Mouse (Mus musculus): ENCODE results near the gene Shank2. TPM values are rescaled to one million over a fixed set of nuclear protein-coding genes. Genes with fewer than 3 reads are reported as not detected.

Shank2 gene
- polyA plus RNA-seq, 1 experiment from 2014 or later = 0.54 TPM

DNA sequence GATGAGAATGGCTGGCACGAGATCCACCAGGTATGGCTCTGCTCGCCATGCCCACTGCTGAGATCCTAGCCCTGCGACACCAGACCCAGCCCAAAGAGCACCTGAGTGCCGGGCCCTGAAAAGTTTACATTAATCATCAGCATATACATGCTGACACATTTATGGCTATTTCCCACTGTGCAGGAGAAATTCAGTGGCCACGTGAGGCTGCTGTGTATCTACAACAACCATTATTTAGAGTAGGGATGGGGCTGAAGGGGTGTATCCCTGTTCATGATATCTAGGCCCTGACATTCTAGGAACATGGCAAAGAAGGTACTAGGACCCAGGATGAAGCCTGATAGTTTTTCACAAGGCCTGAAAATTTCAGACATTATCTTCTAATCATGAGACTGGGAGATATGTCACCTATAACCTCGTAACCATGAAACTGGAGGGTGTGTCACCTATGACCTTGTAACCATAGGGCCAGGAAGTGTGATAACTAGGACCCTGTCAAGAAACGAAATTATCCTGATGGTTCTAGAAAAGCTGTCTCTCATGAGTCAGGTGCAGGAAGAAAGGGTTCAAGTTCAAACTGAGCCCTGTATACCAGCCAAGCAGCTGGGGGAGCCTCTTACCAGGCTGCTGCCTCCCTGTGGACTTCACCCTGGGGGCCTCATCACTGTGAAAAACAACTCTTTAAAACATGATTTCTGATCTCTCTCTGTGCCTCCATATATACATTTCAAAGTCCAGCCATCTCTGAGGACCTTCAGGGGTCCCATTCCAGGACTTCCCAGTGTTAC lies 68.6 kb downstream of the Shank2 start:
- ATAC-seq (ENCODE audit: insufficient read depth) = no peak
- no peak overlapping the region for H3K4me2 ChIP-seq
- H3K9ac ChIP-seq = no peak overlapping the region
- no peak overlapping the region for H3K4me3 ChIP-seq (replicated peaks)
- H3K27ac ChIP-seq (replicated peaks) = no peak overlapping the region
- 51% methylated on average over 7 of the region's 7 CpGs for WGBS (ENCODE audit: insufficient replicate concordance)
- no peaks in the 10 kb centered on the region for H3K27me3 ChIP-seq
- no peaks in the 10 kb centered on the region for H3K9me3 ChIP-seq (replicated peaks)
- no peaks in the 10 kb centered on the region for H3K4me1 ChIP-seq (replicated peaks)
- H3K36me3 ChIP-seq (replicated peaks) = no peaks in the 10 kb centered on the region

GRCm38 (mm10) chr7:144072219-144072618 lies 70.5 kb downstream of the Shank2 start:
- WGBS (ENCODE audit: insufficient replicate concordance) = 24% methylated on average over 1 of the region's 1 CpGs

DNA sequence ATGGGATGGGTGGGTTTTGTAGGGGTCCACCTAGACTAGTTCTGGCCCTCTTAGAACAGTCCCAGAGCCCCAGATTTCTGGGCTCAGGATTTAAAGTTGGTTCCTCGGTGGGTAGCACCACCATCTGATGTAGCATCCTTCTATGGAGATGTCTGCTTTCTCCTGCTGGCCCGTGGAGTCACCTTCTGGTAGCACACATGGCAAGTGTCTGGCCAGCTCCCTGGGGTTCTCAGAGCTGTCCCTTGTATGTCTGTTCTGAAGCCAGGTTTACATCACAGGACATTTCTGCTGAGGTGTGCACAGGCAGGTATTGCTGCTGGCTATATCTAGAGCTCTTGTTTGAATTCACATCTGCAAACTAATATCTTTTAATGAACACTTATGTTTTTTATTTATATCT lies 71.1 kb downstream of the Shank2 start:
- no peak for ATAC-seq (ENCODE audit: insufficient read depth)

More at GRCm38 (mm10) chr7:144072219-144072618, 70.5 kb downstream of the Shank2 start:
- ATAC-seq (ENCODE audit: insufficient read depth) = no peak
- no peak overlapping the region for H3K27ac ChIP-seq (replicated peaks)
- no peaks in the 10 kb centered on the region for H3K9me3 ChIP-seq (replicated peaks)
- no peak overlapping the region for H3K4me2 ChIP-seq
- H3K9ac ChIP-seq = no peak overlapping the region
- no peaks in the 10 kb centered on the region for H3K4me1 ChIP-seq (replicated peaks)
- H3K4me3 ChIP-seq (replicated peaks) = no peak overlapping the region
- no peaks in the 10 kb centered on the region for H3K36me3 ChIP-seq (replicated peaks)
- no peaks in the 10 kb centered on the region for H3K27me3 ChIP-seq

DNA sequence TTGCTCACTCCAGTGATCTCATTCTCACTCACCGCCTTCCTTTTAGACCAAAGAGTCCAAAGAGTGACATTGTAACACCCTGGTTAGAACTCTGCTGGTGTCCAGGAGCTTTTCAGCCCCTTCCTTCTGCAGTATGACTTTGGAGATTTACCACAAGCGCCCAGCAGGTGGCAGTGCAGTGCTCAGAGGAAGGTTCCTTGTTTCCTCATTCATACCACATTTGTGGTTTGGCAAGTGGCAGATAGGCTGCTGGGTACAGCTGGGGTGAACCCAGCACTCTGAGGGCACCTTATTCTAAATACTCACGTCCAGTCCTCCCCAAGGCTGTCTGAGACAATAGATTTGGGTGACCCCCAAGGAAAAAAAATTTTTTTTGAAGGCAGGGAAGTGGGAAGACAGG lies 73.0 kb downstream of the Shank2 start:
- ATAC-seq (ENCODE audit: insufficient read depth) = no peak
- H3K9ac ChIP-seq = no peak overlapping the region
- H3K36me3 ChIP-seq (replicated peaks) = no peaks in the 10 kb centered on the region
- no peaks in the 10 kb centered on the region for H3K9me3 ChIP-seq (replicated peaks)
- WGBS (ENCODE audit: insufficient replicate concordance) = 14% methylated on average over 3 of the region's 3 CpGs
- no peaks in the 10 kb centered on the region for H3K4me1 ChIP-seq (replicated peaks)
- H3K27me3 ChIP-seq = no peaks in the 10 kb centered on the region
- H3K4me2 ChIP-seq = no peak overlapping the region
- no peak overlapping the region for H3K4me3 ChIP-seq (replicated peaks)
- no peak overlapping the region for H3K27ac ChIP-seq (replicated peaks)

More for the DNA sequence above, 71.1 kb downstream of the Shank2 start:
- 61% methylated on average over 2 of the region's 2 CpGs for WGBS (ENCODE audit: insufficient replicate concordance)
- Histone ChIP-seq H3K27ac (replicated peaks) (no peak overlapping the region), H3K4me3 (replicated peaks) (no peak overlapping the region), H3K36me3 (replicated peaks) (no peaks in the 10 kb centered on the region), H3K9ac (no peak overlapping the region), H3K4me2 (no peak overlapping the region), H3K27me3 (no peaks in the 10 kb centered on the region), H3K4me1 (replicated peaks) (no peaks in the 10 kb centered on the region), H3K9me3 (replicated peaks) (no peaks in the 10 kb centered on the region)

GRCm38 (mm10) chr7:144078661-144079060 lies 76.9 kb downstream of the Shank2 start:
- Histone ChIP-seq H3K9ac (no peak overlapping the region), H3K9me3 (replicated peaks) (no peaks in the 10 kb centered on the region), H3K36me3 (replicated peaks) (no peaks in the 10 kb centered on the region), H3K27me3 (no peaks in the 10 kb centered on the region), H3K4me1 (replicated peaks) (no peaks in the 10 kb centered on the region), H3K27ac (replicated peaks) (no peak overlapping the region), H3K4me2 (no peak overlapping the region), H3K4me3 (replicated peaks) (no peak overlapping the region)
- ATAC-seq (ENCODE audit: insufficient read depth) = no peak
- WGBS (ENCODE audit: insufficient replicate concordance) = 67% methylated on average over 1 of the region's 1 CpGs

DNA sequence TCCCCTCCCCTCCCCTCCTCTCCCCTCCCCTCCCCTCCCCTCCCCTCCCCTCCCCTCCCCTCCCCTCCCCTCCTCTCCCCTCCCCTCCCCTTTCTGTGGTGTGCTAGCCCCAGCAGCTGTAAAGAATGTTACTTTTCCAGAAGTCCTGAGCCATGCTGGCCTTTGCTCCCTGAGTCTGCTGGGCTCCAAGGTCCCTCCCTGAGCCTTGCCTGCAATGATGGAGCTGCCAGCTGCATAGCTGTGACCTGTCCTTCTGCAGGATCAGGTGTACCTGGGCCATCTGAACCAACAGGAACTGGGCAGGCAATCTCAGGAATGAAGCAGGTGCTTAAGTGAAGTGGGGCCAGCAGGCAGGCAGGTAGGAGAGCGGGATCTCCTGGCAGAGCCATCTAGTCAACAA lies 78.1 kb downstream of the Shank2 start:
- ATAC-seq (ENCODE audit: insufficient read depth) = no peak
- H3K9me3 ChIP-seq (replicated peaks) = no peaks in the 10 kb centered on the region
- WGBS (ENCODE audit: insufficient replicate concordance) = 57% methylated on average over 1 of the region's 1 CpGs
- no peaks in the 10 kb centered on the region for H3K4me1 ChIP-seq (replicated peaks)
- no peaks in the 10 kb centered on the region for H3K36me3 ChIP-seq (replicated peaks)
- H3K4me2 ChIP-seq = no peak overlapping the region
- H3K27me3 ChIP-seq = no peaks in the 10 kb centered on the region
- no peak overlapping the region for H3K4me3 ChIP-seq (replicated peaks)
- no peak overlapping the region for H3K27ac ChIP-seq (replicated peaks)
- H3K9ac ChIP-seq = no peak overlapping the region

DNA sequence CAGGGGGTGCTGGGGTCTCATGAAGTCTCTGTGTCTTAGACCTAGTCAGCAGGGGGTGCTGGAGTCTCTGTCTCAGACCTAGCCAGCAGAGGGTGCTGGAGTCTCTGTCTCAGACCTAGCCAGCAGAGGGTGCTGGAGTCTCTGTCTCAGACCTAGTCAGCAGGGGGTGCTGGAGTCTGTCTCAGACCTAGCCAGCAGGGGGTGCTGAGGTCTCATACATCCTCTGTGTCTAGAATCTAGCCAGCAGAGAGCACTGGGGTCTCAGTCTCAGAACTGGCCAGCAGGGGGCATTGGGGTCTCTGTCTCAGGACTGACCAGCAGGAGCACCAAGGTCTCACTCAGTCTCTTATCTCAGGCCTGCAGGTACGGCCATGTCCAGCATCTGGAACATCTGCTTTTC lies 79.7 kb downstream of the Shank2 start:
- H3K27me3 ChIP-seq = no peaks in the 10 kb centered on the region
- no peak overlapping the region for H3K27ac ChIP-seq (replicated peaks)
- H3K9me3 ChIP-seq (replicated peaks) = no peaks in the 10 kb centered on the region
- H3K36me3 ChIP-seq (replicated peaks) = no peaks in the 10 kb centered on the region
- H3K4me3 ChIP-seq (replicated peaks) = no peak overlapping the region
- no peak for ATAC-seq (ENCODE audit: insufficient read depth)
- no peak overlapping the region for H3K9ac ChIP-seq
- WGBS (ENCODE audit: insufficient replicate concordance) = 76% methylated on average over 1 of the region's 1 CpGs
- no peaks in the 10 kb centered on the region for H3K4me1 ChIP-seq (replicated peaks)
- no peak overlapping the region for H3K4me2 ChIP-seq

DNA sequence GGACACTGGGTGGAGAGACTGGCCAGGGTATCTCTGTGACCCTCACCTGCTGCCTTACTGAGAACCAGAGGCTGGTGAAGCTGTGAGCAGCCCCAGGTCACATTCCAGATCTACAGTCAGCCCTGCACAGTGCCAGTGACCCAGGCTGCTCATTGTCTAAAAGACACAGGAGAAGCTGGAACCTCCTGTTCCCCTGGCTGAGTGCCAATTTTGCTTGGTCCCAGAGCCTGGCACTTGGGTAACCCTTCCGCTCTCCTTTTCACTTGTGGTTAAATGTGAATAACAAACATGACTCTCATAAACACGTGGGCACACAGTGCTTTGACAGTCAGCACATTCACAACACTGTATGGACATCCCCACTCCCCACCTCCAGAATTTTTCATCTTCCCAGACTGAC lies 80.2 kb downstream of the Shank2 start:
- H3K27ac ChIP-seq (replicated peaks) = no peak overlapping the region
- H3K36me3 ChIP-seq (replicated peaks) = no peaks in the 10 kb centered on the region
- no peak overlapping the region for H3K9ac ChIP-seq
- H3K9me3 ChIP-seq (replicated peaks) = no peaks in the 10 kb centered on the region
- no peak for ATAC-seq (ENCODE audit: insufficient read depth)
- H3K27me3 ChIP-seq = no peaks in the 10 kb centered on the region
- no peak overlapping the region for H3K4me3 ChIP-seq (replicated peaks)
- H3K4me2 ChIP-seq = no peak overlapping the region
- no peaks in the 10 kb centered on the region for H3K4me1 ChIP-seq (replicated peaks)
- 54% methylated on average over 2 of the region's 2 CpGs for WGBS (ENCODE audit: insufficient replicate concordance)

- Histone ChIP-seq H3K9ac (no peak overlapping the region), H3K4me1 (replicated peaks) (no peaks in the 10 kb centered on the region), H3K4me2 (no peak overlapping the region), H3K9me3 (replicated peaks) (no peaks in the 10 kb centered on the region), H3K4me3 (replicated peaks) (no peak overlapping the region), H3K27me3 (no peaks in the 10 kb centered on the region), H3K36me3 (replicated peaks) (no peaks in the 10 kb centered on the region), H3K27ac (replicated peaks) (no peak overlapping the region)
- 44% methylated on average over 2 of the region's 2 CpGs for WGBS (ENCODE audit: insufficient replicate concordance)
- no peak for ATAC-seq (ENCODE audit: insufficient read depth)
Observed at GRCm38 (mm10) chr7:144087277-144087676, 85.5 kb downstream of the Shank2 start.

GRCm38 (mm10) chr7:144094132-144094531 lies 92.4 kb downstream of the Shank2 start:
- Histone ChIP-seq H3K4me3 (replicated peaks) (no peak overlapping the region), H3K36me3 (replicated peaks) (no peaks in the 10 kb centered on the region), H3K27me3 (no peaks in the 10 kb centered on the region), H3K9ac (no peak overlapping the region), H3K9me3 (replicated peaks) (no peaks in the 10 kb centered on the region), H3K27ac (replicated peaks) (no peak overlapping the region), H3K4me1 (replicated peaks) (no peaks in the 10 kb centered on the region), H3K4me2 (no peak overlapping the region)
- no peak for ATAC-seq (ENCODE audit: insufficient read depth)
- 71% methylated on average over 12 of the region's 12 CpGs for WGBS (ENCODE audit: insufficient replicate concordance)

- Histone ChIP-seq H3K27ac (replicated peaks) (no peak overlapping the region), H3K36me3 (replicated peaks) (no peaks in the 10 kb centered on the region), H3K27me3 (no peaks in the 10 kb centered on the region), H3K4me3 (replicated peaks) (no peak overlapping the region), H3K4me2 (no peak overlapping the region), H3K9me3 (replicated peaks) (no peaks in the 10 kb centered on the region), H3K4me1 (replicated peaks) (no peaks in the 10 kb centered on the region), H3K9ac (no peak overlapping the region)
- no peak for ATAC-seq (ENCODE audit: insufficient read depth)
- 0% methylated on average over 2 of the region's 2 CpGs for WGBS (ENCODE audit: insufficient replicate concordance)
Observed at GRCm38 (mm10) chr7:144097314-144097713, 95.6 kb downstream of the Shank2 start.
